Mouse (Mus musculus) myocyte (in vitro differentiated cells): ENCODE results near the gene Wdr12. TPM values are rescaled to one million over a fixed set of nuclear protein-coding genes. Genes with fewer than 3 reads are reported as not detected.

Experiments used
- H3K27me3 ChIP-seq: one replicate; pipeline ENCODE4 v1.6.1; 2011; ENCODE audit not compliant: control insufficient read depth, insufficient read depth, insufficient read length
- H3K36me3 ChIP-seq: one replicate; pipeline ENCODE4 v1.6.1; 2011; ENCODE audit not compliant: control insufficient read depth, insufficient read depth
- H3K4me2 ChIP-seq: one replicate; pipeline ENCODE4 v1.6.1; 2011; ENCODE audit warnings: low read depth, control low read depth
- H3K4me3 ChIP-seq: one replicate; pipeline ENCODE4 v1.5.1; 2011; ENCODE audit warnings: mild to moderate bottlenecking, control low read depth, moderate library complexity
- H3K79me2 ChIP-seq: one replicate; pipeline ENCODE4 v1.6.1; 2011; ENCODE audit not compliant: control insufficient read depth, insufficient read depth
- H3ac ChIP-seq: one replicate; pipeline ENCODE4 v1.6.1; 2011; ENCODE audit not compliant: control insufficient read depth, insufficient read length
- CEBPB ChIP-seq: IDR thresholded peaks from 2 replicates; pipeline ENCODE4 v1.6.1; 2011; ENCODE audit warnings: mild to moderate bottlenecking, moderate library complexity; ENCODE audit not compliant: poor library complexity, insufficient read depth, severe bottlenecking
- E2F4 ChIP-seq: IDR thresholded peaks from one replicate; pipeline ENCODE4 v1.6.1; 2011; ENCODE audit warnings: mild to moderate bottlenecking, control low read depth, moderate library complexity; ENCODE audit not compliant: insufficient read depth
- MAX ChIP-seq: IDR thresholded peaks from one replicate; pipeline ENCODE4 v1.6.1; 2011; ENCODE audit warnings: low read depth, mild to moderate bottlenecking, control low read depth
- MYOD1 ChIP-seq, 3 experiments: IDR thresholded peaks; one replicate each; pipeline ENCODE4 v1.6.1; 2011; ENCODE audit warnings: control low read depth in 2 of 3, low read depth in 2 of 3, mild to moderate bottlenecking in 2 of 3, moderate library complexity in 1 of 3; ENCODE audit not compliant: insufficient read length in 2 of 3, control insufficient read depth in 1 of 3
- MYOG ChIP-seq, 3 experiments: IDR thresholded peaks; one replicate each; pipeline ENCODE4 v1.6.1; 2011; ENCODE audit warnings: control low read depth in 2 of 3, low read depth in 2 of 3, mild to moderate bottlenecking in 2 of 3; ENCODE audit not compliant: insufficient read length in 2 of 3, control insufficient read depth in 1 of 3, insufficient read depth in 1 of 3
- POLR2A ChIP-seq: IDR thresholded peaks from one replicate; pipeline ENCODE4 v1.6.1; 2011; ENCODE audit warnings: low read depth, mild to moderate bottlenecking, control low read depth, moderate library complexity; ENCODE audit not compliant: insufficient read length
- POLR2AphosphoS2 ChIP-seq: IDR thresholded peaks from one replicate; pipeline ENCODE4 v1.6.1; 2011; ENCODE audit warnings: low read depth, control low read depth; ENCODE audit not compliant: insufficient read length
- REST ChIP-seq: IDR thresholded peaks from one replicate; pipeline ENCODE4 v1.6.1; 2011; ENCODE audit warnings: mild to moderate bottlenecking, control low read depth, moderate library complexity; ENCODE audit not compliant: insufficient read depth, insufficient read length
- SRF ChIP-seq: IDR thresholded peaks from one replicate; pipeline ENCODE4 v1.6.1; 2011; ENCODE audit warnings: low read depth; ENCODE audit not compliant: control insufficient read depth, insufficient read length
- TCF12 ChIP-seq: IDR thresholded peaks from one replicate; pipeline ENCODE4 v1.6.1; 2011; ENCODE audit warnings: mild to moderate bottlenecking, control low read depth; ENCODE audit not compliant: poor library complexity, insufficient read depth, severe bottlenecking
- TCF3 ChIP-seq: IDR thresholded peaks from one replicate; pipeline ENCODE4 v1.6.1; 2011; ENCODE audit warnings: low read depth, control low read depth; ENCODE audit not compliant: insufficient read length
- USF1 ChIP-seq: IDR thresholded peaks from one replicate; pipeline ENCODE4 v1.6.1; 2011; ENCODE audit warnings: low read depth, mild to moderate bottlenecking, control low read depth, moderate library complexity
- polyA plus RNA-seq: library from polyadenylated mRNA; unstranded; fragments of >200 nt; fragmentation: generic; extraction: Trizol; gene quantifications from one replicate; pipeline ENCODE4 v1.2.1, GENCODE M21; 2012; ENCODE audit warnings: missing spikeins

The Wdr12 gene
- polyA plus RNA-seq, 1 experiment, result 17.0 TPM

GRCm38 (mm10) chr1:60042796-60043469 is 55.5 kb downstream of the Wdr12 start, which contains the start of gene Ica1l:
TSS of gene Ica1l (minus strand) at chr1:60043184.
- Histone ChIP-seq H3ac (no peak within 1 kb of the TSS), H3K27me3 (peaks cover 20% of the 10 kb centered on the region), H3K4me2 (peak within 1 kb of the TSS; percentile 73), H3K4me3 (no peak within 1 kb of the TSS), H3K36me3 (no peaks in the 10 kb centered on the region), H3K79me2 (no peaks in the 10 kb centered on the region)
- no peak for TF ChIP-seq MYOD1 (IDR thresholded peaks at IDR 0.05; ENCODE audit: control insufficient read depth in 1 of 3, insufficient read length in 2 of 3, low read depth in 2 of 3)
- TF ChIP-seq TCF12, result no peak
- no peak for TF ChIP-seq POLR2A
- no peak for TF ChIP-seq E2F4
- no peak for TF ChIP-seq TCF3
- TF ChIP-seq MYOG (IDR thresholded peaks at IDR 0.05; ENCODE audit: control insufficient read depth in 1 of 3, insufficient read depth in 1 of 3, insufficient read length in 2 of 3, low read depth in 2 of 3), result no peak
- TF ChIP-seq MAX, result no peak
- TF ChIP-seq USF1, result no peak
- no peak for TF ChIP-seq REST
- TF ChIP-seq CEBPB, result no peak
- TF ChIP-seq POLR2AphosphoS2, result no peak
- no peak for TF ChIP-seq SRF

GRCm38 (mm10) chr1:60042398-60042795 is 56.0 kb downstream of the Wdr12 start:
- Histone ChIP-seq H3K79me2 (no peaks in the 10 kb centered on the region), H3K4me3 (no peak overlapping the region), H3K4me2 (peak overlapping the region; percentile 73), H3ac (no peak overlapping the region), H3K36me3 (no peaks in the 10 kb centered on the region), H3K27me3 (peaks cover 20% of the 10 kb centered on the region)
- TF ChIP-seq TCF12 (no peak), REST (no peak), MAX (no peak), USF1 (no peak), SRF (no peak)

GRCm38 (mm10) chr1:60035044-60035443 is 63.4 kb downstream of the Wdr12 start:
- H3K27me3 ChIP-seq, result peaks cover 9% of the 10 kb centered on the region
- H3K4me3 ChIP-seq, result no peak overlapping the region
- TF ChIP-seq E2F4 (no peak), TCF3 (no peak), USF1 (no peak), CEBPB (no peak), MYOD1 (IDR thresholded peaks at IDR 0.05; ENCODE audit: control insufficient read depth in 1 of 3, insufficient read length in 2 of 3, low read depth in 2 of 3) (no peak), POLR2A (no peak), SRF (no peak), MYOG (IDR thresholded peaks at IDR 0.05; ENCODE audit: control insufficient read depth in 1 of 3, insufficient read depth in 1 of 3, insufficient read length in 2 of 3, low read depth in 2 of 3) (no peak), MAX (no peak), POLR2AphosphoS2 (no peak), REST (no peak), TCF12 (no peak)
- no peak overlapping the region for H3K4me2 ChIP-seq
- H3K79me2 ChIP-seq, result no peaks in the 10 kb centered on the region
- H3ac ChIP-seq, result no peak overlapping the region
- no peaks in the 10 kb centered on the region for H3K36me3 ChIP-seq

Other genes with a start within 250 kb of the Wdr12 start
- 4.3 TPM for gene Fam117b, start 185.6 kb downstream of the Wdr12 start, polyA plus RNA-seq
- gene Ica1l, start 55.5 kb downstream of the Wdr12 start, polyA plus RNA-seq, result 0.02 TPM
- gene Carf, start 398 bp downstream of the Wdr12 start, polyA plus RNA-seq, result 1.2 TPM
- gene Nbeal1, start 82.0 kb upstream of the Wdr12 start, polyA plus RNA-seq, result 1.2 TPM
- gene Cyp20a1, start 244.7 kb upstream of the Wdr12 start, polyA plus RNA-seq, result 25.8 TPM